Mouse (Mus musculus): Measurements from ENCODE around the gene Ift20. TPM values are rescaled to one million over a fixed set of nuclear protein-coding genes. Genes with fewer than 3 reads are reported as not detected.
"Not testable (repeated sequence)": the region's sequence is repeated elsewhere in the genome, so short reads cannot be mapped to it uniquely, and the experiment has no call there.

Gene Ift20
- total and polyA plus RNA-seq, 2 experiments from 2014 or later: 133 to 148 TPM

GRCm38 (mm10) chr11:78574536-78574935, 38.4 kb downstream of the Ift20 start:
- Histone ChIP-seq H3K27me3 (ENCODE audit: insufficient read depth, low read length) (no peaks in the 10 kb centered on the region), H3K4me3 (ENCODE audit: low read depth, low read length) (no peak overlapping the region), H3K36me3 (ENCODE audit: insufficient read depth, low read length) (peaks cover 27% of the 10 kb centered on the region), H3K4me1 (ENCODE audit: insufficient read depth, low read length) (no peaks in the 10 kb centered on the region), H3K9ac (replicated peaks; ENCODE audit: low read length, poor library complexity, severe bottlenecking) (no peak overlapping the region), H3K4me2 (ENCODE audit: low read depth, low read length, poor library complexity, severe bottlenecking) (no peak overlapping the region), H3K9me3 (ENCODE audit: low read length) (no peaks in the 10 kb centered on the region), H3K27ac (ENCODE audit: low read depth, low read length) (no peak overlapping the region)
- DNase-seq (ENCODE audit: low spot score) (no peak), ATAC-seq (ENCODE audit: low FRiP score) (no peak)
- 92% methylated on average over 3 of the region's 3 CpGs for WGBS
- TF ChIP-seq CTCF (IDR thresholded peaks at IDR 0.05): no peak

DNA sequence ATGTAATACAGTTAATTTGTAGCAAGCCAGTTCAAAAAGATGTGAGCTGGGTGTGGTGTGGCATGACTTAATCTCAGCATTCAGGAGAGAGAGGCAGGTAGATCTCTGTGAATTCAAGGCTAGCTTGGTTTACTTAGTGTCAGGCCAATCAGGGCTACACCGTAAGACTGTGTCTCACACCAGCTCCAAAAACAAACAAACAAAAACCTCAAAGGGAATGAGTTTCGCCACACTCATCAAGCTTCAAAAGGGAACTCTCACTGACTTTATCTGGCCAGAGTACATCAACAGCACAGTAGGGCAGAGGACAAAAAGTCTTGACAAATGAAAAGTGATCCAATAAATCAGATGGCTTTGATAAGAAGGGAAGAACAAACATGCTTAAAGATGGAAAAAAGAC, 38.8 kb downstream of the Ift20 start:
- peaks cover 23% of the 10 kb centered on the region for H3K36me3 ChIP-seq (ENCODE audit: insufficient read depth, low read length)
- no peaks in the 10 kb centered on the region for H3K4me1 ChIP-seq (ENCODE audit: insufficient read depth, low read length)
- no peak overlapping the region for H3K4me2 ChIP-seq (ENCODE audit: low read depth, low read length, poor library complexity, severe bottlenecking)
- ATAC-seq (ENCODE audit: low FRiP score): no peak
- H3K27ac ChIP-seq (ENCODE audit: low read depth, low read length): no peak overlapping the region
- WGBS: 68% methylated on average over 2 of the region's 2 CpGs
- no peak overlapping the region for H3K4me3 ChIP-seq (ENCODE audit: low read depth, low read length)
- H3K27me3 ChIP-seq (ENCODE audit: insufficient read depth, low read length): no peaks in the 10 kb centered on the region
- no peak overlapping the region for H3K9ac ChIP-seq (replicated peaks; ENCODE audit: low read length, poor library complexity, severe bottlenecking)
- DNase-seq (ENCODE audit: low spot score): no peak
- TF ChIP-seq CTCF (IDR thresholded peaks at IDR 0.05): no peak
- no peaks in the 10 kb centered on the region for H3K9me3 ChIP-seq (ENCODE audit: low read length)

DNA sequence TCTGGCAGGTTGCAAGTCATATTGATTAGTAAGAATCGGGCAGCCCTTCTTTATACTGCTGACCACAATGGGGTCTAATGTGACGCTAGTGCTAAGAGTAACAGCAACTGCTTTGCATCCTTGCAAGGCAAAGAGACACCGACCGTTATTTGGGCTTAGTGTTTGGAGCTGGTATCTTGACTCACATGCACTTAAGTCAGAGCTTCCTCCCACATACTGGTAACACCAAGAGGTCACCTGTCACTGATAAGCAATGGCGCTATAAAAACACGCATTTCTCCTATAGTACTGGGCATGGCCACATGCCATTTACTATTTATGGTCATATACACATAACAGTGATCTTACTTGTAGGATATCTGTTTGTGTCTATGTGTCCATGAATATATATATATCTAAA, 46.7 kb downstream of the Ift20 start:
- DNase-seq (ENCODE audit: low spot score) (no peak), ATAC-seq (ENCODE audit: low FRiP score) (no peak)
- Histone ChIP-seq H3K27me3 (ENCODE audit: insufficient read depth, low read length) (no peaks in the 10 kb centered on the region), H3K9ac (replicated peaks; ENCODE audit: low read length, poor library complexity, severe bottlenecking) (no peak overlapping the region), H3K9me3 (ENCODE audit: low read length) (no peaks in the 10 kb centered on the region), H3K36me3 (ENCODE audit: insufficient read depth, low read length) (peaks cover 30% of the 10 kb centered on the region), H3K27ac (ENCODE audit: low read depth, low read length) (no peak overlapping the region), H3K4me1 (ENCODE audit: insufficient read depth, low read length) (no peaks in the 10 kb centered on the region), H3K4me3 (ENCODE audit: low read depth, low read length) (no peak overlapping the region), H3K4me2 (ENCODE audit: low read depth, low read length, poor library complexity, severe bottlenecking) (no peak overlapping the region)
- WGBS: 94% methylated on average over 6 of the region's 6 CpGs
- TF ChIP-seq CTCF (IDR thresholded peaks at IDR 0.05): no peak

DNA sequence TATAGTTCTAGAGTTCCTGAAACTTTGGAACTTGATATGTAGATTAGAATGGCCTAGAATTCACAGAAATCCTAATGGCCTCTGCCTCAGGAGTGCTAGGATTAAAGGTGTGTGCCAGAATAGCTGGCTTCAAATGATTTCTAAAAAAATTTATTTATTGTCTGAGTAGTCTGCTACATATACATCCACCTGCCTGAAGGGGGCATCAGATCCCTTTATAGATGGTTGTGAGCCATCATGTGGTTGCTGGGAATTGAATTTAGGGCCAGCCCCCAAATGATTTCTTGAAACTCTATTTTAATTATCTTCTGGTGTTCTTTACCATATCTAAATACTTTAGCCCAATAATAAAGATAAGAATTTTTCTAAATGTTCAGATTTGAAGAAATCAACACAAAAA, 49.9 kb downstream of the Ift20 start:
- ATAC-seq (ENCODE audit: low FRiP score) (no peak), DNase-seq (ENCODE audit: low spot score) (no peak)
- Histone ChIP-seq H3K9me3 (ENCODE audit: low read length) (no peaks in the 10 kb centered on the region), H3K4me3 (ENCODE audit: low read depth, low read length) (no peak overlapping the region), H3K4me1 (ENCODE audit: insufficient read depth, low read length) (no peaks in the 10 kb centered on the region), H3K36me3 (ENCODE audit: insufficient read depth, low read length) (peaks cover 20% of the 10 kb centered on the region), H3K27ac (ENCODE audit: low read depth, low read length) (no peak overlapping the region), H3K27me3 (ENCODE audit: insufficient read depth, low read length) (no peaks in the 10 kb centered on the region), H3K4me2 (ENCODE audit: low read depth, low read length, poor library complexity, severe bottlenecking) (no peak overlapping the region), H3K9ac (replicated peaks; ENCODE audit: low read length, poor library complexity, severe bottlenecking) (no peak overlapping the region)
- peak; percentile 41 for TF ChIP-seq CTCF (IDR thresholded peaks at IDR 0.05)

DNA sequence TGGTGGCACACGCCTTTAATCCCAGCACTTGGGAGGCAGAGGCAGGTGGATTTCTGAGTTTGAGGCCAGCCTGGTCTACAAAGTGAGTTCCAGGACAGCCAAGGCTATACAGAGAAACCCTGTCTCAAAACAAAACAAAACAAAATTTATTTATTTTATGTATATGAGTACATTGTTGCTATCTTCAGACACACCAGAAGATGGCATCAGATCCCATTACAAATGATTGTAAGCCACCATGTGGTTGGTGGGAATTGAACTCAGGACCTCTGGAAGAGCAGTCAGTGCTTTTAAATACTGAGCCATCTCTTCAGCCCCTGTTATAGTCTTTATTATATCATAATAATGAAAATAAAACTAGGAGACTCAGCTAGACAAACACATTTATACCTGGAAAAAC, 51.5 kb downstream of the Ift20 start:
- H3K9ac ChIP-seq (replicated peaks; ENCODE audit: low read length, poor library complexity, severe bottlenecking); H3K4me1 ChIP-seq (ENCODE audit: insufficient read depth, low read length); H3K4me3 ChIP-seq (ENCODE audit: low read depth, low read length); H3K27ac ChIP-seq (ENCODE audit: low read depth, low read length); ATAC-seq (ENCODE audit: low FRiP score); H3K9me3 ChIP-seq (ENCODE audit: low read length); H3K4me2 ChIP-seq (ENCODE audit: low read depth, low read length, poor library complexity, severe bottlenecking); DNase-seq (ENCODE audit: low spot score); H3K27me3 ChIP-seq (ENCODE audit: insufficient read depth, low read length): not testable (repeated sequence)
- peak; percentile 44 for TF ChIP-seq CTCF (IDR thresholded peaks at IDR 0.05)
- peaks cover 18% of the 10 kb centered on the region for H3K36me3 ChIP-seq (ENCODE audit: insufficient read depth, low read length)
- 100% methylated on average over 1 of the region's 1 CpGs for WGBS

Other genes with a start within 250 kb of the Ift20 start
- 0.22 and 0.38 TPM in 2 replicates for gene BC030499, start 245.5 kb upstream of the Ift20 start, total RNA-seq (2014; rRNA removed)
- gene BC030499, start 245.5 kb upstream of the Ift20 start, polyA plus RNA-seq (2015; fragmentation: Nextera tagmentation; extraction: Ambion mirVana): 0.12 TPM in 1 of 2 replicates, not detected in the other
- gene Spag5, start 234.8 kb upstream of the Ift20 start, total RNA-seq (2014; rRNA removed): 3.1 and 3.6 TPM in 2 replicates
- gene Spag5, start 234.8 kb upstream of the Ift20 start, polyA plus RNA-seq (2015; fragmentation: Nextera tagmentation; extraction: Ambion mirVana): 2.2 and 2.4 TPM in 2 replicates
- gene Aldoc, start 213.4 kb upstream of the Ift20 start, total RNA-seq (2014; rRNA removed): 265 and 359 TPM in 2 replicates
- 224 and 305 TPM in 2 replicates for gene Aldoc, start 213.4 kb upstream of the Ift20 start, polyA plus RNA-seq (2015; fragmentation: Nextera tagmentation; extraction: Ambion mirVana)
- 62.4 and 67.2 TPM in 2 replicates for gene Pigs, start 207.9 kb upstream of the Ift20 start, total RNA-seq (2014; rRNA removed)
- gene Pigs, start 207.9 kb upstream of the Ift20 start, polyA plus RNA-seq (2015; fragmentation: Nextera tagmentation; extraction: Ambion mirVana): 82.6 and 91.0 TPM in 2 replicates
- gene Unc119, start 192.9 kb upstream of the Ift20 start, total RNA-seq (2014; rRNA removed): 93.5 and 141 TPM in 2 replicates
- 79.6 and 83.4 TPM in 2 replicates for gene Unc119, start 192.9 kb upstream of the Ift20 start, polyA plus RNA-seq (2015; fragmentation: Nextera tagmentation; extraction: Ambion mirVana)
- not detected in 2 replicates for gene Foxn1, start 149.8 kb upstream of the Ift20 start, total RNA-seq (2014; rRNA removed)
- not detected in 2 replicates for gene Foxn1, start 149.8 kb upstream of the Ift20 start, polyA plus RNA-seq (2015; fragmentation: Nextera tagmentation; extraction: Ambion mirVana)
- not detected in 2 replicates for gene Slc13a2, start 114.1 kb upstream of the Ift20 start, total RNA-seq (2014; rRNA removed)
- gene Slc13a2, start 114.1 kb upstream of the Ift20 start, polyA plus RNA-seq (2015; fragmentation: Nextera tagmentation; extraction: Ambion mirVana): not detected in 2 replicates
- 15.0 and 17.5 TPM in 2 replicates for gene Slc46a1, start 70.7 kb upstream of the Ift20 start, total RNA-seq (2014; rRNA removed)
- gene Slc46a1, start 70.7 kb upstream of the Ift20 start, polyA plus RNA-seq (2015; fragmentation: Nextera tagmentation; extraction: Ambion mirVana): 19.1 and 19.6 TPM in 2 replicates
- gene Sarm1, start 38.6 kb upstream of the Ift20 start, total RNA-seq (2014; rRNA removed): 63.2 and 66.3 TPM in 2 replicates
- 39.8 and 40.1 TPM in 2 replicates for gene Sarm1, start 38.6 kb upstream of the Ift20 start, polyA plus RNA-seq (2015; fragmentation: Nextera tagmentation; extraction: Ambion mirVana)
- 114 and 120 TPM in 2 replicates for gene Vtn, start 37.3 kb upstream of the Ift20 start, total RNA-seq (2014; rRNA removed)
- 139 and 160 TPM in 2 replicates for gene Vtn, start 37.3 kb upstream of the Ift20 start, polyA plus RNA-seq (2015; fragmentation: Nextera tagmentation; extraction: Ambion mirVana)
- 0.71 TPM in 1 of 2 replicates, not detected in the other for gene Sebox, start 32.9 kb upstream of the Ift20 start, total RNA-seq (2014; rRNA removed)
- not detected in 2 replicates for gene Sebox, start 32.9 kb upstream of the Ift20 start, polyA plus RNA-seq (2015; fragmentation: Nextera tagmentation; extraction: Ambion mirVana)
- 46.2 and 48.2 TPM in 2 replicates for gene Tmem199, start 24.2 kb upstream of the Ift20 start, total RNA-seq (2014; rRNA removed)
- gene Tmem199, start 24.2 kb upstream of the Ift20 start, polyA plus RNA-seq (2015; fragmentation: Nextera tagmentation; extraction: Ambion mirVana): 92.4 and 96.0 TPM in 2 replicates
- 145 and 149 TPM in 2 replicates for gene Poldip2, start 24.2 kb upstream of the Ift20 start, total RNA-seq (2014; rRNA removed)
- gene Poldip2, start 24.2 kb upstream of the Ift20 start, polyA plus RNA-seq (2015; fragmentation: Nextera tagmentation; extraction: Ambion mirVana): 159 and 176 TPM in 2 replicates
- 38.2 and 40.5 TPM in 2 replicates for gene Tnfaip1, start within 50 bp of the Ift20 start, total RNA-seq (2014; rRNA removed)
- 59.1 and 62.7 TPM in 2 replicates for gene Tnfaip1, start within 50 bp of the Ift20 start, polyA plus RNA-seq (2015; fragmentation: Nextera tagmentation; extraction: Ambion mirVana)
- gene Tmem97, start 14.4 kb downstream of the Ift20 start, total RNA-seq (2014; rRNA removed): 38.4 and 45.5 TPM in 2 replicates
- gene Tmem97, start 14.4 kb downstream of the Ift20 start, polyA plus RNA-seq (2015; fragmentation: Nextera tagmentation; extraction: Ambion mirVana): 41.4 and 42.6 TPM in 2 replicates
- 39.7 and 44.4 TPM in 2 replicates for gene Nlk, start 161.0 kb downstream of the Ift20 start, total RNA-seq (2014; rRNA removed)
- 21.9 and 25.0 TPM in 2 replicates for gene Nlk, start 161.0 kb downstream of the Ift20 start, polyA plus RNA-seq (2015; fragmentation: Nextera tagmentation; extraction: Ambion mirVana)
- 27.0 and 31.6 TPM in 2 replicates for gene Ccnq, start 215.4 kb downstream of the Ift20 start, total RNA-seq (2014; rRNA removed)
- 28.9 and 34.4 TPM in 2 replicates for gene Ccnq, start 215.4 kb downstream of the Ift20 start, polyA plus RNA-seq (2015; fragmentation: Nextera tagmentation; extraction: Ambion mirVana)

All from midbrain, postnatal 0 days (tissue).